Comparison of ENCODE assay signal across 17 mouse cellular contexts in the genomic region with DNA sequence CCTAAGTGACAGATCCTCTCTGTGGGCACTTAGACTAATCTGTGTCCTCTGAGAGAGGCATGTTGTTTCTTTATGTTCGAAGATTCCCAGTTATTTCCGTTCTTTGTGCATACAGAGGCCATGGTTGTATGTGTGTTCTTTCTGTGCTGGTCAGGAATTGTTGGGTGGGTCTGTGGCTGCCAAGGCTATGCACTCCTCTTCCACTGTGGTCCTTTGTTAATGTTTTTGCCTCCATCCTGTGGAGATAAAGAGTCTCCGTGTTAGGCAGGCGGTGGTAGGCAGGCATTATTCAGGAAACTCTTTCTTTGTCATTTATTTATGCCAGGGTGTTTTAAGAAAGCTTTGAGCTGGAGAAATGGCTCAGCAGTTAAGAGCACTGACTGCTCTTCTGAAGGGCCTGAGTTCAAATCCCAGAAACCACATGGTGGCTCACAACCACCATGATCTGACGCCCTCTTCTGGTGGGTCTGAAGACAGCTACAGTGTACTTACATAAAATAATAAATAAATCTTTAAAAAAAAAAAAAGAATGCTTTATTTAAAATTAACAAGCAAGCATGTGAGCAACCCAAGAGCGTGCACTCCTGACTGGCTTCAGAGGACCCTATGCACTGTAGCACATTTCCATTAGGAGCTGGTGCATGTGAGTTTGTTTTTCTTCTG.
DNase-seq lines count a peak whose midpoint lies in the region; ATAC-seq and TF ChIP-seq lines count a peak whose summit lies in the region.
"Had no signal": no experiment of that assay in that cellular context is flagged by ENCODE, and none has a peak within 500 bp of the region (broad histone marks: within the 10 kb centered on the region; RNA-seq: fewer than 3 reads in every experiment).

No protein-coding gene starts in this region.

- WGBS in forebrain, embryonic 16.5 days = 83% methylated on average over 6 of the region's 6 CpGs
- 81% methylated on average over 6 of the region's 6 CpGs for WGBS in forebrain, embryonic 11.5 days
- 71% methylated on average over 6 of the region's 6 CpGs for WGBS in lung, embryonic 16.5 days

- no peak overlapping the region for H3K4me2 ChIP-seq in forebrain, embryonic 16.5 days (ENCODE audit: low read length)
- H3K4me2 ChIP-seq in forebrain, embryonic 11.5 days (ENCODE audit: low read depth, low read length, severe bottlenecking) = no peak overlapping the region
- H3K4me2 ChIP-seq in lung, embryonic 16.5 days (ENCODE audit: low read depth, low read length) = no peak overlapping the region
- H3K4me2 ChIP-seq: embryonic facial prominence, embryonic 12.5 days; limb, embryonic 12.5 days; neural tube, embryonic 13.5 days had no signal

- peak overlapping the region; percentile 41; the same call in 1 of the 2 replicates for H3K27ac ChIP-seq in forebrain, embryonic 16.5 days (ENCODE audit: low read length)
- no peak overlapping the region for H3K27ac ChIP-seq in forebrain, embryonic 11.5 days (ENCODE audit: low read depth, low read length)
- peak overlapping the region; percentile 67; the same call in 1 of the 2 replicates for H3K27ac ChIP-seq in layer of hippocampus, adult 2 months
- H3K27ac ChIP-seq in lung, embryonic 16.5 days (ENCODE audit: low read length) = no peak overlapping the region
- H3K27ac ChIP-seq: embryonic facial prominence, embryonic 12.5 days; limb, embryonic 12.5 days; liver, embryonic 14.5 days; neural tube, embryonic 13.5 days had no signal

- H3K9ac ChIP-seq in forebrain, embryonic 16.5 days (replicated peaks; ENCODE audit: low read depth, low read length) = no peak overlapping the region
- H3K9ac ChIP-seq in forebrain, embryonic 11.5 days (ENCODE audit: low read length) = no peak overlapping the region
- no peak overlapping the region for H3K9ac ChIP-seq in lung, embryonic 16.5 days (ENCODE audit: low read length)
- H3K9ac ChIP-seq: embryonic facial prominence, embryonic 12.5 days; limb, embryonic 12.5 days; liver, embryonic 14.5 days; neural tube, embryonic 13.5 days had no signal

- H3K4me1 ChIP-seq in forebrain, embryonic 16.5 days (replicated peaks; ENCODE audit: control insufficient read depth, insufficient read depth, low read length) = peaks cover 17% of the 10 kb centered on the region
- 0 out of 2 replicates have a peak, but pooled peaks cover 2% of the 10 kb centered on the region for H3K4me1 ChIP-seq in forebrain, embryonic 11.5 days (replicated peaks; ENCODE audit: control insufficient read depth, insufficient read depth, low read length)
- no peaks in the 10 kb centered on the region; the same call in 1 of the 2 replicates for H3K4me1 ChIP-seq in lung, embryonic 16.5 days (replicated peaks; ENCODE audit: control insufficient read depth, insufficient read depth, low read length)
- H3K4me1 ChIP-seq: embryonic facial prominence, embryonic 12.5 days had no signal

- no peak for DNase-seq in forebrain, embryonic 11.5 days (ENCODE audit: low spot score)
- no peak for DNase-seq in layer of hippocampus, adult 2 months (ENCODE audit: low spot score in 2 of 2)
- no peak for DNase-seq in layer of hippocampus, adult 8-10 months (ENCODE audit: low spot score in 2 of 2)
- DNase-seq in ES-CJ7 (ENCODE audit: low read depth, low spot score) = peak; percentile 7
- DNase-seq in c-Kit-positive CD71-positive TER-119-positive erythroid progenitor cells, embryonic 14.5 days (ENCODE audit: low spot score) = no peak
- DNase-seq: adrenal gland, postnatal 10 days; cerebellum, adult 2 months; kidney, adult 9 months; thymus, postnatal 25 days had no signal

- no peaks in the 10 kb centered on the region for H3K36me3 ChIP-seq in forebrain, embryonic 16.5 days (ENCODE audit: control insufficient read depth, insufficient read depth)
- H3K36me3 ChIP-seq in forebrain, embryonic 11.5 days (ENCODE audit: control insufficient read depth, insufficient read depth, low read length) = no peaks in the 10 kb centered on the region
- H3K36me3 ChIP-seq in lung, embryonic 16.5 days (ENCODE audit: control insufficient read depth, insufficient read depth, low read length) = no peaks in the 10 kb centered on the region
- H3K36me3 ChIP-seq: embryonic facial prominence, embryonic 12.5 days; limb, embryonic 12.5 days; neural tube, embryonic 13.5 days had no signal

- no peaks in the 10 kb centered on the region for H3K27me3 ChIP-seq in forebrain, embryonic 16.5 days (replicated peaks; ENCODE audit: control insufficient read depth, insufficient read depth, low read length)
- H3K27me3 ChIP-seq in forebrain, embryonic 11.5 days (ENCODE audit: control insufficient read depth, insufficient read depth, low read length) = no peaks in the 10 kb centered on the region
- no peaks in the 10 kb centered on the region for H3K27me3 ChIP-seq in lung, embryonic 16.5 days (ENCODE audit: control insufficient read depth, insufficient read depth, low read depth, low read length)
- H3K27me3 ChIP-seq: embryonic facial prominence, embryonic 12.5 days; limb, embryonic 12.5 days; neural tube, embryonic 13.5 days had no signal

- TF ChIP-seq CTCF in layer of hippocampus, adult 2 months (conservative IDR thresholded peaks at IDR 0.05) = peak; percentile 61

- no peak for ATAC-seq in forebrain, embryonic 16.5 days
- ATAC-seq in forebrain, embryonic 11.5 days (replicated peaks; ENCODE audit: low FRiP score) = no peak
- peak; percentile 62; the same call in 1 of the 2 replicates for ATAC-seq in lung, embryonic 16.5 days (ENCODE audit: low read depth)
- no peak for ATAC-seq in frontal cortex, adult (ENCODE audit: low TSS enrichment)

- no peak overlapping the region for H3K4me3 ChIP-seq in forebrain, embryonic 16.5 days (replicated peaks; ENCODE audit: low read length)
- H3K4me3 ChIP-seq in forebrain, embryonic 11.5 days (ENCODE audit: low read depth, low read length) = no peak overlapping the region
- no peak overlapping the region for H3K4me3 ChIP-seq in layer of hippocampus, adult 2 months
- H3K4me3 ChIP-seq in lung, embryonic 16.5 days (ENCODE audit: low read length) = no peak overlapping the region
- H3K4me3 ChIP-seq: embryonic facial prominence, embryonic 12.5 days; limb, embryonic 12.5 days; megakaryocyte, embryonic 14.5 days; neural tube, embryonic 13.5 days had no signal

- H3K9me3 ChIP-seq in forebrain, embryonic 16.5 days (ENCODE audit: control insufficient read depth, low read length) = no peaks in the 10 kb centered on the region
- no peaks in the 10 kb centered on the region for H3K9me3 ChIP-seq in forebrain, embryonic 11.5 days (ENCODE audit: control insufficient read depth, low read length)
- no peaks in the 10 kb centered on the region for H3K9me3 ChIP-seq in lung, embryonic 16.5 days (ENCODE audit: control insufficient read depth, low read length)
- H3K9me3 ChIP-seq: embryonic facial prominence, embryonic 12.5 days; limb, embryonic 12.5 days; megakaryocyte, embryonic 14.5 days; neural tube, embryonic 13.5 days had no signal

Comparison
In these comparisons a context has a peak if more than half of its experiments do, and no peak if none do; other contexts are left out.
1. H3K27ac ChIP-seq: peak in forebrain, embryonic 16.5 days (single experiment) and layer of hippocampus, adult 2 months (single experiment); none in forebrain, embryonic 11.5 days (single experiment) and lung, embryonic 16.5 days (single experiment).